Mouse (Mus musculus): ENCODE data around the gene Tbxas1.

Gene Tbxas1

GRCm38 (mm10) chr6:38992016-38992415 lies 116.8 kb downstream of the Tbxas1 start:
- no peak for DNase-seq (ENCODE audit: low read depth, low spot score)

- DNase-seq (ENCODE audit: low read depth, low spot score) = no peak
Measured at GRCm38 (mm10) chr6:38995774-38996173, 120.6 kb downstream of the Tbxas1 start.

GRCm38 (mm10) chr6:38997838-38998237 lies 122.6 kb downstream of the Tbxas1 start:
- no peak for DNase-seq (ENCODE audit: low read depth, low spot score)

- DNase-seq (ENCODE audit: low read depth, low spot score) = no peak
Measured at GRCm38 (mm10) chr6:39003126-39003525, 127.9 kb downstream of the Tbxas1 start.

- DNase-seq (ENCODE audit: low read depth, low spot score) = no peak
Measured at GRCm38 (mm10) chr6:39004003-39004473, 128.8 kb downstream of the Tbxas1 start.

GRCm38 (mm10) chr6:39005267-39005944 lies 130.2 kb downstream of the Tbxas1 start:
- DNase-seq (ENCODE audit: low read depth, low spot score) = no peak

- peak; percentile 80 for DNase-seq (ENCODE audit: low read depth, low spot score)
Measured at GRCm38 (mm10) chr6:39005945-39006572, 130.9 kb downstream of the Tbxas1 start.

GRCm38 (mm10) chr6:39007223-39007622 lies 132.0 kb downstream of the Tbxas1 start:
- DNase-seq (ENCODE audit: low read depth, low spot score) = no peak

GRCm38 (mm10) chr6:39008116-39008515 lies 132.9 kb downstream of the Tbxas1 start:
- DNase-seq (ENCODE audit: low read depth, low spot score) = no peak

GRCm38 (mm10) chr6:39013034-39013832 lies 138.0 kb downstream of the Tbxas1 start:
- DNase-seq (ENCODE audit: low read depth, low spot score) = no peak

GRCm38 (mm10) chr6:39017942-39018341 lies 142.7 kb downstream of the Tbxas1 start:
- no peak for DNase-seq (ENCODE audit: low read depth, low spot score)

- DNase-seq (ENCODE audit: low read depth, low spot score) = no peak
Measured at GRCm38 (mm10) chr6:39018805-39019204, 143.6 kb downstream of the Tbxas1 start.

GRCm38 (mm10) chr6:39019219-39019618 lies 144.0 kb downstream of the Tbxas1 start:
- DNase-seq (ENCODE audit: low read depth, low spot score) = peak; percentile 62

- no peak for DNase-seq (ENCODE audit: low read depth, low spot score)
Measured at GRCm38 (mm10) chr6:39021909-39022308, 146.7 kb downstream of the Tbxas1 start.

- DNase-seq (ENCODE audit: low read depth, low spot score) = peak; percentile 7
Measured at GRCm38 (mm10) chr6:39022461-39023181, 147.4 kb downstream of the Tbxas1 start.

- DNase-seq (ENCODE audit: low read depth, low spot score) = no peak
Measured at GRCm38 (mm10) chr6:39024631-39025030, 149.4 kb downstream of the Tbxas1 start.

GRCm38 (mm10) chr6:39025038-39025437 lies 149.8 kb downstream of the Tbxas1 start:
- no peak for DNase-seq (ENCODE audit: low read depth, low spot score)

- DNase-seq (ENCODE audit: low read depth, low spot score) = no peak
Measured at GRCm38 (mm10) chr6:39030714-39031113, 155.5 kb downstream of the Tbxas1 start.

GRCm38 (mm10) chr6:39033676-39034075 lies 158.5 kb downstream of the Tbxas1 start:
- no peak for DNase-seq (ENCODE audit: low read depth, low spot score)

GRCm38 (mm10) chr6:39035039-39035438 lies 159.8 kb downstream of the Tbxas1 start:
- no peak for DNase-seq (ENCODE audit: low read depth, low spot score)

GRCm38 (mm10) chr6:39036204-39036603 lies 161.0 kb downstream of the Tbxas1 start:
- no peak for DNase-seq (ENCODE audit: low read depth, low spot score)

- DNase-seq (ENCODE audit: low read depth, low spot score) = peak; percentile 83
Measured at GRCm38 (mm10) chr6:39040451-39040850, 165.2 kb downstream of the Tbxas1 start.

Data from brain, adult 2 months (tissue).